Mouse (Mus musculus) CD4-positive helper T cell, adult 2 months (primary cell): ENCODE results near the gene Neurl3.

ENCODE experiments used
- DNase-seq: peaks from one replicate; pipeline ENCODE4 v3.0.0-alpha.2; 2012; ENCODE audit warnings: low read depth, missing footprints, low spot score

Neurl3 gene

DNA sequence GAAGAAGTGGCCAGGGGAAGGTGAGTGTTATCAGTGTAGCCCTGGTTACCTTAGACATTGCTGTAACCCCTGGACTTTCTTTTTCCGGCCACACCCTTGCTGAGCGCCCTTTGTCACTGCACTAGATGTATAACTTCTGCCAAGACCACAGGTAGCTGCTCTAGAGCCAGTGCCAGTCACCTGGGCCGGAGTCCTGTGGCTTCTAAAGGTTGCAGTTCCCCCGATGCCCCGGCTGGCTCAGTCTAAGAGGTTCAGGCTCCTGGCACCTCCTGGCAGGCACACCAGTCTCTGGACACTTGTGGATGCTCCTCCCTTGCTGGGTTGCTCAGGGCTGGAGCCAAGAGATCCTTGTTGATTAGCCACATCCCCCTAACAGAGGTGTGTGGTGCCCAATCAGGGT lies at the start of gene Neurl3:
Neurl3 (minus strand) TSS at position 225 of the 400 bp plus-strand sequence.
- DNase-seq, result peak; percentile 71

DNA sequence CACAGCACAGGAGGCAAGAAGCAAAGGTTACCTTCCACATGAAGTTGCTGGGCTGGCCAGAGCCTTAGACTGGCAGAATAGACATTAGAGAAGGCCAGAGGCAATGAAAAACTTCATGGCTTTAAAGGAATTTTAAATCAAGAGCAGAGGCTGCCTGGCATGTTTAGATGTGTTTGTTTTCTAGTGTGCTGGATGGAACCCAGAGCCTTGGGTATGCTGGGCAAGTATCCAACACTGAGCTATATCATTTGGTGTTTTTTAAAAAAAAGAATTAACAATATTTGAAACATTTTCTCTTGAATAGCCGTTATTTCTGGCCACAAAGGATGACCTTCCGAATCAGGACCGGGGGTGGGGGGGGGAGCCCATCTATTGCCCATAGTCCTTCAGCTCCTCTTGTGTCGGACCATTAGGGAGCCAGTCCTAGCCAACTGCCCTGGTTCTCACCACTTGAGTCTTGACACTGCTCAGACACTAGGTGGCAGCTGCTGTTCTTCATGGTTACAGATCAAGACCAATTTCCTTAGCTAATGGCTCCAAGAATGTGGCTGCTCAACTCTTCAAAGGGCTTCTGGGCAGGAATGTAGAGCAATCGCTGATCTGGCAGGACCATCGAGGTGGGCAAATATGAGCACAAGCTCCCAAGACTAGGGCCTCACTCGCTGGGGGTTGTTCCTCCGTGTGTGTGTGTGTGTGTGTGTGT lies 49.4 kb upstream of the Neurl3 start:
- DNase-seq, result peak; percentile 39

DNA sequence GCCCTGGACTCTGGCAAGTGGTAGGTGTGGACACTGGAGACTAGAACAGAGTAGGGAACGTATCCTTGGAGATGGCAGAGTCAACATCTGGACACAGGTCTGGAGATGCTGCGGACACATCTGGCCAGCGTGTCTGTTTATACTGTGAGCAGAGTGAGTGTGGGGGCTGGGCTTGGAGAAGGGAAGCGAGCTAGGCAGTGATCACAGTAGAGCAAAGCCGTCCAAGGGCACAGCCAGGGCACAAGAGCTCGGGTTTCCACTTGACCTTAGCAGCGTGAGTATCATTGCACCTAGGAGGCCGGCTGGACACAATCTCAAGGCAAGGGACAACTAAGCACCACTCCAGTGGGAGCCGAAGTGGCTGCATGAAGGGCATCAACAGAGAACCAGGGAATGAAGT lies 48.6 kb upstream of the Neurl3 start:
- no peak for DNase-seq

DNA sequence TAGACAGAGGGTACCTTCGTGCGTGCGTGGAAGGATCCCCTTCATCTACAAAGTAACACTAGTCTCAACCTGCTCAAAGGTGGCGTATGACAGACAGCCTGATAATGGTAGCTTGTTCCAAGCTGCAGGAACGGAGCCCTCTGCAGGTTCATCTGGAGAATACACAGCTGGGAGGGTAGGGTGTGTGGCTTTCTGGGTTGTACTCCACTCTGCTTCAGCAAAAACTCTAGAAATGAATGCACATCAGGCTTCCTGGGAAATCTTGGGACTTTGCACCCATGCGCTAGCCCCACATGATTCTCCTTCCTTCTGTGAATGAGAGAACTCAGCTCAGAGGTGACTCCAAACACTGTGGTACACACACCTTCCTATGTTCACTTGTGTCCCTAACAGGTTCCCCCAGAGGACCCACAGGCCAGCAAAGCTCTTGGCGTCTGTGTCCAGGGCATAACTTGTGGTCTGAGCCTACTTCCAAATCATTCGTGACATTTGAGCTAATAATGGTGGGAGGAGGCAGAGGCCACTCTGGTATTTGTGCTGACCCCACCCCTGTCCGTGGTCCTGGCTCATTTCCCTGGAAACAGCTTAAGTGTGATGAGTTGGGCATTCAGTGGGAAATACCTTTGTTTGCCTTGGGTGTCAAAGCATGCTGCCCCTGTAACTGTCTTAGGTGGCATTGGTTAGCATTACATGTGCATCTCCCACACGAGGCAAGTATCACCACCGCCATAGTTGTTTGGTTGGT lies 47.5 kb upstream of the Neurl3 start:
- peak; percentile 32 for DNase-seq

DNA sequence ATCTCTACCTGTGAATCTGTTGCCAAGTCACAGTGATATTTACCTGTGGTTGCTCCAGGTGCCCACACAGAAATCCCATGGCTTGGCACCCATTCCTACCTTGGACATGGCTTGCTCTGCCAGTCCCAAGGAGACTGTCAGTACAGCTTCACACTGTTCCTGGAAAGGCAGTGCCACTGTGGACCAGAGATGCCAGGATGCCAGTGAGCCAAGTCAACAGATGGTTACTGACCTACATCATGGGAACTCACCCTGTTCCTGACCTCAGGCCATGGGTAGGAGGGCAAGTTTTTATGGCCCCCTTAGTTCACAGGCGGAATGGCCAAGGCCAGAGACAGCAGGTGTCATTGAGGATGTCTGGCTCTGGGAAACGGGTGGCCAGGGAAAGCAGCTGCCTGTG lies 46.7 kb upstream of the Neurl3 start:
- no peak for DNase-seq

DNA sequence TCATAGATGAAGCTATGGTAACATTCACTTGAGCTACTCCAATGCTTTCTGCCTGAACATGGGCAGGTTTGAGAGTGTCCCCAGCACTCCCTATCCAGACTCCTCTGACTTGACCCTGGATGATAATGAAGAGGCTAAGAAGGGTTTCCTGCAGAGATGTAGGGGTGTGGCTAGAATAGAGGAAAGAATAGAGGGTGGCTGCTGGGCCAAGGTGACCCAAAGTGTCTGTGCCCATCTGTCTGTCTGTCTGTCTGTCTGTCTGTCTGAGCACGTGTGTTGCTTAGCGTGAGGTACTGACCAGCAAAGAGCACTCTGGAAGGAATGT lies 41.3 kb upstream of the Neurl3 start:
- no peak for DNase-seq

DNA sequence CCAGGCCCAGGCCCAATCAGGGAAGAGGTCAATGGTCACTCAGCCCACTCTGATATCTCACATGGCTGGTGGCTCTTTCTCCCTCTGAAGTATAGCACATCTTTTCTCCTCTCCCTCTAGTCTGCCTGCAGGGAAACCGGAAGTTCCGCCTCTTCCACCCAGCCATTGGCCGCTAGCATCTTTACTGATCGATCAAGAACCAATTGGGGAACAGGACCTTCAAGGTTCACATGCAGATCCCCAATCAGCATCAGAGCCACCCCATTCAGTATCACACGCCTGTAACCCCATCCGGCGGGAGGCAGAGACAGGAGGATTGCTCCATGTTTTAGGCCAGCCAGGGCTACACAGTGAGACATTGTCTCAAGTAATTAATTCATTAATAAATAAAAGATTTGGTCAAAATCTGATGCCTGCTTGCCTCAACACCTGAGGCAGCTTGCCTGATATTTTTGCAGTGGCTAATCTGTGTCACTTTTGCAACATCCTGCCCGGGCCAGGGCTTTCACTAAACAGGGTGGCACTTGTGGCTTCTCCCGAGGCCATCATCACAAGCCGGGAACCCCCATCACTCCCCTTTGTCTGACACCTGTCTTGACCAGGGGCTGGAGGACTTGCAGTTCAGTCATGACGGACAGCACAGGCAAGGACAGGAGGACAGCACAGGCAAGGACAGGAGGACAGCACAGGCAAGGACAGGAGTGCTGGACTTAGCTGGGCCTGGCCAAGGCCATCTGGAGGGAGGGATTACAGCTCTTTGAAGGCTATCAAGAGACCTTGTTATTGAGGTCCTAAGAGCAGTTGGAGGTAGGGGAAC lies 40.7 kb upstream of the Neurl3 start:
- peak; percentile 41 for DNase-seq

DNA sequence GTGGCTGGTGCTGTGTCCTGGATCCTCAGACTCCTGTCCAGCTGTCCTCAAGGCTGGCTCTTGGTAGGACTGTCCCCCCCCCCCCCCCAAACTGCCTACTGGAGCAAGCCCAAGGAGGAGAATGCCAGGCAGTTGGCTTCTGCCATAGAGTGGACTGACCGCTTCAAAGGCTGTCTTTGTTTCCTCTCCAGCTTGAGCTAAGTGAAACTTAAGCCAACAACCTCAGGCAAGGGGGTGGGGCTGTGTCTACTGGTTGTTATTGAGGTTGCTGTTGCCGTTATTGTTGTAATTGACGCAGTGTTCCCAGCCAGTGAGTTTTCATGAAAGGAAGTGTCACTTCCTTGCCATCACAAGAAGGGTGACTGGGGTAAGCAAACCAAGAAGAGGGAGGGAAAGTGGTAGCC lies 35.0 kb upstream of the Neurl3 start:
- peak; percentile 91 for DNase-seq

DNA sequence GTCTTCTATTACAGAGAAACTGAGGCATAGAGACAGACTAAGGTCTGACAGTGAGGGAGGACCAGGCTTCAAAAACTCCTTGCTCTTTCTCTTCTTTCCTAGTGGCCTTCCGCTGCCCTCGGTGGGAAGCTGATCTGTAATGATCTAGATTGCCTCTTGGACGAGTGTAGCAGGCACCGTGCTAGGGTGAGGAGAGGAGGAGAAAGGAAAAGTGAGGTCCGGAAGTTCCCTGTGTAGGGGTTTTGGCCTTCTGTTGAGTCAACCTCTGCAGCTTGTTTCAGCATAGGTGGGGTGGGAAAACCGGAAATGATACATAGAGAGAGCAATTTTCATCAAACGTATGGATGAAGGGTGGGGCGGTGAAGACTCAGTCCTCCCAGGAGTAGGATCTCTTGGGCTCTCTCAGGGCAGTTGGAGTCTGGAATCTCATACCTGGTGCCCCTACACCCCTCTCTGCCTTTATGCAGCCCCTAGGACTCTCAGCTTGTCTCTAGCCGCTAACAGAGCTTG lies 34.5 kb upstream of the Neurl3 start:
- peak; percentile 57 for DNase-seq

DNA sequence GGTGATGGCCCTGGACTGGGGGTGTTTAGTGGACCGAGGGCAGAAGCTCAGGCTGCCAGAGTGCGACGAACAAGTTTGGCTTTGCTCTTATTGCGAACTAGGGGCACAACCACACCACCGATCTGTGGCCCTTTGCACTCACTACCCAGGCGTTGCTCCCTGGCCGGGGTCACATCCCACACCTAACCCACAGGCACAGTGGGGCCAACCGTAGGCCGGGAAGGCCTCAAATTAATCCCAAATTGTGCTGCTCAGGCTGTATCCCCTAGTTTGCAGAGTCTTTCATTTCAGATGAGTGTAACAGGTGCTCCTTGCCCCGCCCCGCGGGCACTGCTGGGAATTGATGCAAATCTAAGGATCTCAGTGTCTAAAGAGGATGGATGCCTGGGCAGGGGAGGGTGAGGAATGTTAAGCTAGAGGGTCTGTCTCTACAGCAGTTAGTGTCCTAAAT lies 34.0 kb upstream of the Neurl3 start:
- DNase-seq, result peak; percentile 55

DNA sequence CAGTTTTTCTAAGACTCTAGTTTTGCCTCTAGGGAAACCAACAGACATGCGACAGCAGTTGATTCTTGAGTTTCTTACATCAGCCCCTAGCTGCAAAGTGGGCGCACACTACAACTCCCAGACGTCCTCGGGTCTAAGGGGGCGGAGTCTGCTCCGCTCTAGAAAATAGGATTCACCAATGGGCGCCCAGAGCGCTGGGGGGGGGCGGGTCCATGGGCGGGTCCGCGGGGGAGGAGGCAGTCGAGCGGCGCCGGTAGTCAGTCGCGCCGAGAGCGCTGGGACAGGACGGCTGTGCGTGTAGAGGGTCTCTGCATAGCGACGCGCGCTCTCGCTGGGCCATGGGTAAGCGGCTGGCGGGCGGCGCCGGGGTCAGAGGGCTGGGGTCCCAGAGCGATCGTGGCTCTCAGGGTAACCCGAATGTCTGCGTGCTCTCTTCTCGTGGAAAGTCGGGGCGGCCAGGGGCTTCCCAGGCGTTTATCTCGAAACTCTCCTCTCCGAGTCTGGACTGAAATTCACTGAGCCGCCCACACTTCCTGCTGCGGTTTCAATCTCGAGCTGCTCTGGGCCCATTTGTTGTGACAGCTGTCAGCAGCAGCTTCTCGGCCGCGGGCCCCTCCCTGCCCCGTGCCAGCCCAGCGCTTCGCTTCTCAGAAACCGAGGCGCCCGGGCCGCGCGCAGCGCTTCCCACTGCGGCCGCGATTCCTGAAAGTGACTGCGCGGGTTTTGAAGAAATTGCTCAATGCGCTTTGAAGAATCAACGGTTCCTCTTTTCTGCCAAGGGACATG lies 33.2 kb upstream of the Neurl3 start, which contains the start of gene Arid5a:
Arid5a (plus strand) TSS at position 239 of the 786 bp plus-strand sequence.
- DNase-seq, result peak; percentile 97

DNA sequence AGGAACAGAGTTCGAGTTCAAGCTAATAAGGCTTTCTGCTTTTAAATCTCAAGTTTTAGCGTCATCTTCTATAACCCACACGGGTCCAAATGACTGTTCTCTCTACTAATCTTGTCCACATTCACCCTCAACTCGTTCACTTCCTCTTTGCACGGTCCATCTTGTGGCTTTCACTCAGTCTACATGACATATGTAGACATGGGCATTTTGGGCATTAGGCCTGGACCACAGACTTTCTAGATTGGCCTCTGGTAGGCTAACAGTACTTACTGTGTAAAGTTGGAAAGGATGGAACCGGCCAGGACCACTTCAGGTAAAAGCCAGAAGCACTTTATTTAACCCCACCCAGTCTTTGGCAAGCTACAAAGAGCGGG lies 32.6 kb upstream of the Neurl3 start:
- DNase-seq, result no peak

DNA sequence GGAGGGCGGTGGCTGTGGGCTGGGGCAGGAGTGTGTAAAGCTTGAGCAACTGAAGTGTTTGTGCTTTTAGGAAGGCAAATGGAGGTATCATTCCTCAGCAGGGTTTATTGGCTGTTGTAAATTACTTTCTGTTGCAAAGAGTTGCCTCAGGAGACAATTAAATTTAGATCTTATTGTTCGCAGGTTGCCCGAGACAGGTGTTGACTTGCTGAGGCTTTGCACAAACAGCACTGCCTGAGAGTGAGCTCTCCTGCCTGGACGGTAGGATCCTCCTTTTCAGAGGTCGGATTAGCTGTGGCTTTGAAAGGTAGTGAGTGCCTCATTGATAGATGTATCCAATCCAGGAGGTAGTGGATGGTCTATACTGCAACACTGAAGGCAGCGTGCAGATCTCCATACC lies 31.6 kb upstream of the Neurl3 start:
- no peak for DNase-seq

DNA sequence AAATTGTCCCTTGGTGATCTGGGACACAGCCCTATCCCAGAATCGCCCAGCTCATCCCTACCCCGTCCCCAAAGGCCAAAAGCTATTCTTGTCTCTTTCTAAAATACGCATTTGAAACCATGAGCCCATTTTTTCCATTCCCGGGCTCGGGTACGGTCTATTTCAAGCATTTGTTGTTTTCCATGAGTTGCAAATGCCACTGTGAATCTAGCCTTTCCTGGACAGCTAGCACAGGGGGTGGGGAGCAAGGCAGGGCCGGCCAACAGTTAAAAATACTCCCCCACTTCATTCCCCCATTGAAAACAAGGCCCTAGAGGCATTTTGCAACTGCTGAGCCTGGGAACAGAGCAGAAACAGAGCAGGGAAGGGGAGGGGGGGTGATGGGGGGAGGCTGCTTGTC lies 30.3 kb upstream of the Neurl3 start:
- no peak for DNase-seq

DNA sequence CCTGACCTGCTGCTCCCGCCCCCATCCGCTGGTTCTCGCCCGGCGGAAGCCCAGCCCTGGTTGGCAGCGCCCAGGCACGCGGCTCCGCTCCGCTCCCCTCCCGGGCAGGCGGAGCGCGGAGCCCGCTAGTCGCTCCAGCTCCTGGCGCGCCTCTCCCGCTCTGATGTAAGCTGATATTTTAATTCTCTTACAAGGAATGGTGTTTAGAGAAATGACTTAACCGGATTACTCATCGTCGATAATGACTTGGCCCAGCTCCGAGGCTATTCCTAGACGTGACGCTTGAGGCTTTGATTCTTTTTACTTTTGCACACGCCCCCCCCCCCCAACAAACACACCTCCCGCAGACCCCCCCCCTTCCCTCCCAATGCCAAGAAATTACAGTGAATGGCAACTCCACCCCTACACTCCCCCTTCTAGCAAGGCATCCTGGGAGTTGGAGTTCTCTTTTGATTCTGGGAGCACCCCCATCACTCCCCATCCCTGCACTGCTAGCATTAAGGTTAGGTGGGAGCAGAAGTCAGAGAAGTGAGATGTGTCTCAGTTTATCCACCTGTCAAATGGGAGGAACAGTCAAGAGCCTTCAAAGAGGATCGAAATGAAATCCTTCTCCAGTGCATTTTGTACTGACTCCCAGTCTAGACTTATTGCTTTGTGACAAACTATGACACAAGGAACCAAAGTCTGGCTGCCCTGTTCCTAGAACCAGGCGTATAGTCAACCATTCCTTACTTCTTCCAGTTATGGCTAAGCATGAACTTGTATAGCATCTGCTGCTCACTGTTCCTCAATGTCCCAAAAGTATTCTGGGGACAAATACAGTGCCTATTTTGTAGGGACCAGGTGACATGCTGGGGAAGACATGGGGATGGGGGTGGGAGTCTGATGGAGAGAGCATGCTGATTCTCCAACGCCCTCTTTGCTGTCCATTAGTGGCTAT lies 29.2 kb upstream of the Neurl3 start:
- DNase-seq, result peak; percentile 63

DNA sequence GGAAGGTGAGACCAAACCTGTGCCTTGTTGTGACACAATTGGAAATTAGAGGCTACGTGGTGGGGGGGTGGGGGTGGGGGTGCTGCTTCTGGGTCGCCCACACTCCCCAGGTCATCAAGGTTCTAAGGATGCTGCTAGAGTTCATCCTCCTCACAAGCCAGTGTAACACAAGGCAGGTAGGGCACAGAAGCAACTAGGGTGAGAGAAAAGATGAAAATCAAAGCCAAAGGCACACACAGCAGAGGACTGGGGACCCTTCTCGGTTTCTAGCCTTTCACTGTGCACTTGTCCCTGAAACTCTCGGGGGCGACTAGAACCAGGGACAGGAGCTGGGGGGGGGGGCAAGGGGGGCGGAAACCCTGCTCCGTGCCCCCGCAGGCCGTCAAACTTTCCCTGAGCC lies 28.5 kb upstream of the Neurl3 start:
- DNase-seq, result no peak

DNA sequence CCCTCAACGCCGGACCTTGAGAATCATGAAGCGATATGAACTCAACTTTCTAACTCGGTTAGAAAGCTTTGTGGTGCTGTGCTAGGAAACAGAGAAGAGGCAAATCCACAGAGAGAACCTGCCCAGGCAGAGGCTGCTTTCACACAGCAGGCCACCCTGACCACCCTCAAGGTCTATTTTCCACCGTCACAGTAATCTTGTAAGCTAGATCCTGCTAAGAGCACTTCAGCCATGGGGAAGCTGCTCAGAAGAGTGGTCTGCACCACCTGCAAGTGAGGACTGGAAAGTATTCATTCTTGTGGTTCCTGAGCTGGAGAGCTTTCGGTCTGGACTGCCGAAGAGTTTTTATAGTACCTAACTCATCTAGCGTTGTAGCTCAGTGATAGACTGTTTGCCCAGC lies 27.8 kb upstream of the Neurl3 start:
- no peak for DNase-seq

DNA sequence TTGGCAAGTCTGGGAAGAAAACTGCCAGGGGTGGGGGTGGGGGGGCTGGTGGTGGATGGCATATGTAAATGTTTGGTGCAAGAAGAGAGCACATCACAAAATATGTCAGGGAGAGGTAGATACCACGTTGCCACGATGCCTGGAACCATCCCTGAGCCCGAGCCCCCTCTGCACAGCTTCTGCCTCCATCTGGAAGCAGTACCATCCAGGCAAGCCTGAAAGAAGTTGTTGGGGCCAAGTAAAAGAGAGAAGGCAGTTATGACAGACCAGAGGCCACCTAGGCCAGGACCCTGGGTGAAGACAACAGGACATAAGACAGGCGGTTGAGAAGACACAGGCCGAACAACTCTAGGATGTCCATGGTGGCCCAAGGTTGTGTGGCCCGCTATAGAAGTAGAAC lies 26.0 kb upstream of the Neurl3 start:
- no peak for DNase-seq

DNA sequence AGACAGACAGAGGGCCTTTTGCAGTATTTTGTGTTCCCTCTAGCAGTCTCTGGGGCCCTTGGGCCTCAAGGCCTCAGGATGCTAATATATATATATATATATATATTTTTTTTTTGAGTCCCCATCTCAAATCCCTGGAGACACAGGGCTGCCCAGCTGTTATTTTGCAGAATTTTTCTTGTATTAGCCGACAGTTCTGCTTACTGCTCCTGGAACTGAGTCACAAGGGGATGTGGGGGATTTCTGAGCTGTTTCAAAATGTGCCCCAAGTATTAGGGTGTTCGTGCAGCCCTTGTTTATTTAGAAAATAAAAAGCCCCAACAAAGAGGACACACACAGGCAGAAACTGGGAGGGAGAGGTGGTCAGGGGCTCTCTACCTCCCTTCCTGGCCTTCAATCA lies 25.2 kb upstream of the Neurl3 start:
- DNase-seq, result no peak

DNA sequence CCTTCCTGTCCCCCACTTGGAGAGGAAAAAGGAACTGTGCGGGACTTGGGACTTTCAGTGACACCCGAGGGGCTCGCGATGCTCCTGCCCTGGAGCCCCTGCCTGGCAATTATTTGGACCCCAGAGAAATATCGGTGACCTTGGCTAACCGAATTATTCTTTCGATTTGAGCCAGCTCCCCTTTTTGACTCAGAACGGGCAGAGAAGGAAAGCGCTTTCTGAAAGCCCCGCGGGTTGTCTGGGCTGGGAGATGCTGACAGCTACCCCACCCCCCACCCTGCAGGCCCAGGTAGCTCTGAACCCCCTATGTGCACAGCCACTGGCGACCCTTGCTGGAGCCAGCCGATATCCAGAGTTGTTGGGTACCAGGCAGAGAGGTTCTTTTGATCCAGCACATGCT lies 24.6 kb upstream of the Neurl3 start:
- no peak for DNase-seq
